23 mouse cellular contexts compared by ENCODE assay signal in the genomic region with DNA sequence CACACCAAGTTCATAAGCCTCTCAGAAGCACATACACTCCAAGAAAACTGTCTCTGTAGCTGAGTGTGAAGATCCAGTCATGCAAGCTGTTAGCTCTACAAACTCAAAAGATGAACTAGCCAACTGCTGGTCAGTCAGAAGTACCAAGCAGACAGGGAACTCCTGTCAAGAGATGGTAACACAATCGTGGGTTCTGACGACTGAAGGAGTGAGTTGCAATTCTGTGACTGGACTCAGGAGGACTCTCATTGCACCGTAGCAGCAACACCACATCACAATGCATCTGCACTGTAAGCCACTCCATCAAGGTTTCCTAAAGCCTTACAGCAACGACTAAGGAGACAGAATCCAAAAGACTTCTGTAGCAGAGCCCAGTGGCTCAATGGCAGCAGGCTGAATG.
DNase-seq lines count a peak whose midpoint lies in the region; ATAC-seq and TF ChIP-seq lines count a peak whose summit lies in the region.
"Had no signal": no experiment of that assay in that cellular context is flagged by ENCODE, and none has a peak within 500 bp of the region (broad histone marks: within the 10 kb centered on the region; RNA-seq: fewer than 3 reads in every experiment).

No protein-coding gene starts in this region.

- no peaks in the 10 kb centered on the region for H3K9me3 ChIP-seq in heart, embryonic 12.5 days (replicated peaks)
- no peaks in the 10 kb centered on the region for H3K9me3 ChIP-seq in intestine, postnatal 0 days (ENCODE audit: control insufficient read depth)
- no peaks in the 10 kb centered on the region for H3K9me3 ChIP-seq in intestine, embryonic 16.5 days (ENCODE audit: control insufficient read depth, low read length)
- no peaks in the 10 kb centered on the region for H3K9me3 ChIP-seq in megakaryocyte, embryonic 14.5 days
- H3K9me3 ChIP-seq: embryonic facial prominence, embryonic 12.5 days; hindbrain, embryonic 13.5 days; lung, embryonic 15.5 days; midbrain, embryonic 10.5 days; neural tube, embryonic 13.5 days had no signal

- peak overlapping the region; percentile 91 for H3K27ac ChIP-seq in heart, embryonic 12.5 days (ENCODE audit: poor library complexity, severe bottlenecking)
- no peak overlapping the region for H3K27ac ChIP-seq in intestine, postnatal 0 days (ENCODE audit: low read depth, low read length)
- H3K27ac ChIP-seq in intestine, embryonic 16.5 days (ENCODE audit: low read length): no peak overlapping the region
- H3K27ac ChIP-seq in olfactory bulb, adult 2 months (ENCODE audit: insufficient read depth, low read depth, low read length): peak overlapping the region; percentile 40; the same call in 1 of the 2 replicates
- H3K27ac ChIP-seq: embryonic facial prominence, embryonic 12.5 days; hindbrain, embryonic 13.5 days; lung, embryonic 15.5 days; midbrain, embryonic 10.5 days; neural tube, embryonic 13.5 days had no signal

- H3K27me3 ChIP-seq in heart, embryonic 12.5 days (replicated peaks): no peaks in the 10 kb centered on the region
- H3K27me3 ChIP-seq in intestine, postnatal 0 days (replicated peaks; ENCODE audit: control insufficient read depth, insufficient read depth, low read length): no peaks in the 10 kb centered on the region
- no peaks in the 10 kb centered on the region for H3K27me3 ChIP-seq in intestine, embryonic 16.5 days (replicated peaks; ENCODE audit: control insufficient read depth, insufficient read depth, low read length)
- no peaks in the 10 kb centered on the region for H3K27me3 ChIP-seq in megakaryocyte, embryonic 14.5 days (replicated peaks)
- H3K27me3 ChIP-seq: embryonic facial prominence, embryonic 12.5 days; hindbrain, embryonic 13.5 days; lung, embryonic 15.5 days; neural tube, embryonic 13.5 days had no signal

- peaks cover 94% of the 10 kb centered on the region for H3K4me1 ChIP-seq in heart, embryonic 12.5 days (replicated peaks)
- peaks cover 28% of the 10 kb centered on the region for H3K4me1 ChIP-seq in intestine, postnatal 0 days (replicated peaks; ENCODE audit: control insufficient read depth, insufficient read depth, low read length)
- peaks cover 45% of the 10 kb centered on the region for H3K4me1 ChIP-seq in intestine, embryonic 16.5 days (ENCODE audit: control insufficient read depth, insufficient read depth, low read length)
- peaks cover 96% of the 10 kb centered on the region for H3K4me1 ChIP-seq in megakaryocyte, embryonic 14.5 days
- peaks cover 18% of the 10 kb centered on the region for H3K4me1 ChIP-seq in olfactory bulb, adult 2 months (ENCODE audit: control insufficient read depth, insufficient read depth, low read length)

- 0 out of 2 replicates have a peak, but pooled peaks have one; percentile 4 for TF ChIP-seq CTCF in intestine, postnatal 0 days (IDR thresholded peaks at IDR 0.05; ENCODE audit: low read depth)
- no peak for TF ChIP-seq CTCF in olfactory bulb, adult 2 months (IDR thresholded peaks at IDR 0.05; ENCODE audit: insufficient read depth, low read depth, low read length)

- TF ChIP-seq POLR2A in olfactory bulb, adult 2 months (IDR thresholded peaks at IDR 0.05; ENCODE audit: insufficient read depth, low read depth, low read length): no peak

- WGBS in heart, embryonic 12.5 days: 61% methylated on average over 4 of the region's 4 CpGs
- 81% methylated on average over 4 of the region's 4 CpGs for WGBS in intestine, postnatal 0 days
- 82% methylated on average over 4 of the region's 4 CpGs for WGBS in intestine, embryonic 16.5 days
- WGBS in olfactory bulb, adult 2 months: 51% methylated on average over 4 of the region's 4 CpGs

- ATAC-seq in heart, embryonic 12.5 days (ENCODE audit: insufficient number of reproducible peaks, low FRiP score): no peak
- no peak for ATAC-seq in intestine, postnatal 0 days
- no peak for ATAC-seq in intestine, embryonic 16.5 days
- ATAC-seq in megakaryocyte, adult 5-6 weeks (ENCODE audit: poor library complexity, severe bottlenecking): no peak
- ATAC-seq: forebrain, postnatal 0 days; midbrain, embryonic 16.5 days had no signal

- peaks cover 18% of the 10 kb centered on the region for H3K36me3 ChIP-seq in heart, embryonic 12.5 days
- peaks cover 17% of the 10 kb centered on the region; the same call in 1 of the 2 replicates for H3K36me3 ChIP-seq in intestine, postnatal 0 days (ENCODE audit: control insufficient read depth, insufficient read depth)
- H3K36me3 ChIP-seq in intestine, embryonic 16.5 days (ENCODE audit: control insufficient read depth, insufficient read depth, low read length): 0 out of 2 replicates have a peak, but pooled peaks cover 3% of the 10 kb centered on the region
- peaks cover 67% of the 10 kb centered on the region for H3K36me3 ChIP-seq in megakaryocyte, embryonic 14.5 days (replicated peaks; ENCODE audit: low read length)

- no peak overlapping the region for H3K4me3 ChIP-seq in heart, embryonic 12.5 days
- H3K4me3 ChIP-seq in intestine, postnatal 0 days (ENCODE audit: low read depth, low read length): no peak overlapping the region
- no peak overlapping the region for H3K4me3 ChIP-seq in intestine, embryonic 16.5 days (ENCODE audit: low read length)
- H3K4me3 ChIP-seq in megakaryocyte, embryonic 14.5 days (replicated peaks): peak overlapping the region; percentile 55
- H3K4me3 ChIP-seq in olfactory bulb, adult 2 months (ENCODE audit: insufficient read depth, low read depth, low read length): no peak overlapping the region
- H3K4me3 ChIP-seq: embryonic facial prominence, embryonic 12.5 days; hindbrain, embryonic 13.5 days; lung, embryonic 15.5 days; midbrain, embryonic 10.5 days; myocyte; neural tube, embryonic 13.5 days had no signal

- no peak for DNase-seq in heart, postnatal 25 days (ENCODE audit: low spot score)
- no peak for DNase-seq in cerebellum, postnatal 14 days
- DNase-seq: cerebellum, adult 18-20 months; cerebellum, postnatal 25 days; forebrain, postnatal 0 days; kidney, adult 8-10 months; kidney, postnatal 14 days; layer of hippocampus, postnatal 36 days; lung, postnatal 4 days; thymus, postnatal 14 days had no signal

- H3K9ac ChIP-seq in heart, embryonic 12.5 days: peak overlapping the region; percentile 16; the same call in 1 of the 2 replicates
- no peak overlapping the region for H3K9ac ChIP-seq in intestine, postnatal 0 days (ENCODE audit: low read depth, low read length)
- no peak overlapping the region for H3K9ac ChIP-seq in intestine, embryonic 16.5 days (ENCODE audit: low read depth, low read length)
- H3K9ac ChIP-seq: embryonic facial prominence, embryonic 12.5 days; forebrain, postnatal 0 days; hindbrain, embryonic 13.5 days; lung, embryonic 15.5 days; neural tube, embryonic 13.5 days had no signal

- intact Hi-C loops in heart, postnatal 25 days (cut with DNase I): loop anchor here (5.0 to 10.0 kb wide), 4 partner anchors 34 to 204 kb away; a partner anchor contains a TSS

- no peak overlapping the region for H3K4me2 ChIP-seq in heart, embryonic 12.5 days
- H3K4me2 ChIP-seq in intestine, postnatal 0 days (replicated peaks; ENCODE audit: low read depth): no peak overlapping the region
- H3K4me2 ChIP-seq in intestine, embryonic 16.5 days (ENCODE audit: low read depth, low read length): no peak overlapping the region
- H3K4me2 ChIP-seq: embryonic facial prominence, embryonic 12.5 days; hindbrain, embryonic 13.5 days; lung, embryonic 15.5 days; neural tube, embryonic 13.5 days had no signal

Comparison
In these comparisons a context has a peak if more than half of its experiments do, and no peak if none do; other contexts are left out.
1. H3K27ac ChIP-seq: peak in heart, embryonic 12.5 days (single experiment) and olfactory bulb, adult 2 months (single experiment); none in intestine, postnatal 0 days (single experiment) and intestine, embryonic 16.5 days (single experiment).